Mouse (Mus musculus) macrophage (primary cell): Measurements from ENCODE around the gene Gm6356. TPM values are rescaled to one million over a fixed set of nuclear protein-coding genes. Genes with fewer than 3 reads are reported as not detected.
"Not testable (repeated sequence)": the region's sequence is repeated elsewhere in the genome, so short reads cannot be mapped to it uniquely, and the experiment has no call there.

Experiments used
- H3K27ac ChIP-seq: fragments of 350-480 bp; formaldehyde crosslinking; 2 replicates; pipeline ENCODE4 v1.9.0; 2021
- H3K36me3 ChIP-seq: fragments of 350-480 bp; formaldehyde crosslinking; 2 replicates; pipeline ENCODE4 v1.9.0; 2021; ENCODE audit errors: inconsistent target
- H3K4me3 ChIP-seq: fragments of 350-480 bp; formaldehyde crosslinking; 2 replicates; pipeline ENCODE4 v1.9.0; 2021; ENCODE audit errors: inconsistent target
- H3K79me2 ChIP-seq: fragments of 350-480 bp; formaldehyde crosslinking; 2 replicates; pipeline ENCODE4 v1.9.0; 2021; ENCODE audit errors: inconsistent target
- WGBS: methylation state at CpG from one replicate; pipeline ENCODE4 v1.1.7; 2026; ENCODE audit warnings: inconsistent platforms; ENCODE audit not compliant: missing documents; 5-methylcytosine and 5-hydroxymethylcytosine counted together
- polyA plus RNA-seq: library from polyadenylated mRNA; stranded (reverse); fragments of 250-400 nt; gene quantifications from 3 replicates; pipeline ENCODE4 v1.2.4, GENCODE M21; 2018; ENCODE audit warnings: inconsistent platforms
- total RNA-seq, 78 experiments: library from RNA; depleted of rRNA; stranded (reverse); fragments of 250-400 nt; gene quantifications; 1 replicate in 9 of 78; 2 replicates in 24 of 78; 3 replicates in 43 of 78; 4 replicates in 2 of 78; pipeline ENCODE4 v1.2.4; 2018; ENCODE audit warnings: inconsistent platforms in 56 of 78

Gm6356 gene
- not detected for total RNA-seq (2018; cell fraction: chromatin; rRNA removed)
- not detected for total RNA-seq (2018; cell fraction: cytosol; rRNA removed)
- total RNA-seq (2018; cell fraction: nucleus; rRNA removed) = not detected
- polyA plus RNA-seq = not detected in 3 replicates

- not testable (repeated sequence) for H3K27ac ChIP-seq, H3K36me3 ChIP-seq, H3K4me3 ChIP-seq, H3K79me2 ChIP-seq
- WGBS = no CpG with 5 or more reads among the region's 2 CpGs
These were observed at the start of gene Gm6356 for GRCm38 (mm10) chr14:6973718-6974117. Gene Gm6356, minus strand, starts transcription at chr14:6973818.

Other genes with a start within 250 kb of the Gm6356 start
- gene Gm3636, start 231.5 kb downstream of the Gm6356 start, polyA plus RNA-seq = not detected in 3 replicates
- not detected in 3 replicates for gene Gm8362, start 199.4 kb downstream of the Gm6356 start, polyA plus RNA-seq
- gene Gm3642, start 133.5 kb downstream of the Gm6356 start, polyA plus RNA-seq = not detected in 3 replicates
- not detected in 3 replicates for gene Gm3667, start 83.9 kb downstream of the Gm6356 start, polyA plus RNA-seq
- gene Gm10406, start 53.6 kb upstream of the Gm6356 start, polyA plus RNA-seq = not detected in 3 replicates
- gene Gm3685, start 71.2 kb upstream of the Gm6356 start, polyA plus RNA-seq = not detected in 3 replicates
- not detected in 3 replicates for gene Gm3696, start 126.8 kb upstream of the Gm6356 start, polyA plus RNA-seq
- not detected in 3 replicates for gene Gm6676, start 151.6 kb upstream of the Gm6356 start, polyA plus RNA-seq
- gene Gm3512, start 200.7 kb upstream of the Gm6356 start, polyA plus RNA-seq = not detected in 3 replicates
- not detected in 3 replicates for gene Gm16434, start 220.7 kb upstream of the Gm6356 start, polyA plus RNA-seq